Mouse (Mus musculus) liver, embryonic 12.5 days (tissue): ENCODE data around the gene Smurf2. TPM values are rescaled to one million over a fixed set of nuclear protein-coding genes. Genes with fewer than 3 reads are reported as not detected.
"Not testable (repeated sequence)": the region's sequence is repeated elsewhere in the genome, so short reads cannot be mapped to it uniquely, and the experiment has no call there.

Source experiments
- ATAC-seq: fragments of 200-750 bp; cut with Nextera tagmentation; 2 replicates; pipeline ENCODE4 v1.8.0; 2017; ENCODE audit warnings: moderate number of reproducible peaks, mild to moderate bottlenecking, moderate library complexity
- H3K27ac ChIP-seq: fragments of 300-500 bp; sonication (generic); 2 replicates; pipeline ENCODE4 v1.5.1; 2016; ENCODE audit warnings: mild to moderate bottlenecking
- H3K27me3 ChIP-seq: fragments of 300-500 bp; sonication (generic); replicated peaks from 2 replicates; pipeline ENCODE4 v1.6.1; 2016; ENCODE audit warnings: mild to moderate bottlenecking, moderate library complexity
- H3K36me3 ChIP-seq: fragments of 300-500 bp; sonication (generic); 2 replicates; pipeline ENCODE4 v1.6.1; 2016; ENCODE audit warnings: mild to moderate bottlenecking, moderate library complexity
- H3K4me1 ChIP-seq: fragments of 300-500 bp; sonication (generic); 2 replicates; pipeline ENCODE4 v1.6.1; 2016
- H3K4me2 ChIP-seq: fragments of 300-500 bp; sonication (generic); 2 replicates; pipeline ENCODE4 v1.6.1; 2016; ENCODE audit warnings: mild to moderate bottlenecking, moderate library complexity
- H3K4me3 ChIP-seq: fragments of 300-500 bp; sonication (generic); 2 replicates; pipeline ENCODE4 v1.5.1; 2016; ENCODE audit warnings: mild to moderate bottlenecking, moderate library complexity
- H3K9ac ChIP-seq: fragments of 300-500 bp; sonication (generic); 2 replicates; pipeline ENCODE4 v1.6.1; 2016; ENCODE audit warnings: mild to moderate bottlenecking, moderate library complexity
- H3K9me3 ChIP-seq: fragments of 300-500 bp; sonication (generic); replicated peaks from 2 replicates; pipeline ENCODE4 v1.6.1; 2016; ENCODE audit warnings: mild to moderate bottlenecking, moderate library complexity
- WGBS: fragments of 180-500 bp; shearing (Covaris S2); methylation state at CpG from one replicate; pipeline ENCODE4 v1.1.7; 2016; ENCODE audit not compliant: insufficient replicate concordance; 5-methylcytosine and 5-hydroxymethylcytosine counted together
- polyA plus RNA-seq: library from polyadenylated mRNA; unstranded; fragments of >200 nt; fragmentation: Nextera tagmentation; extraction: Ambion mirVana; gene quantifications from 2 replicates; pipeline ENCODE4 v1.2.1, GENCODE M21; 2016

The Smurf2 gene
- polyA plus RNA-seq, 1 experiment from 2014 or later, result 5.1 TPM

- H3K27me3 ChIP-seq, result no peaks in the 10 kb centered on the region
Measured at GRCm38 (mm10) chr11:106820252-106820651, 100.3 kb downstream of the Smurf2 start.

GRCm38 (mm10) chr11:106819595-106819994 is 100.9 kb downstream of the Smurf2 start:
- Histone ChIP-seq H3K9me3 (no peaks in the 10 kb centered on the region), H3K4me1 (no peaks in the 10 kb centered on the region), H3K4me3 (no peak overlapping the region), H3K27ac (no peak overlapping the region; the same call in 1 of the 2 replicates), H3K36me3 (peaks cover 89% of the 10 kb centered on the region), H3K9ac (no peak overlapping the region), H3K27me3 (no peaks in the 10 kb centered on the region), H3K4me2 (no peak overlapping the region)
- ATAC-seq, result no peak
- 72% methylated on average over 9 of the region's 9 CpGs for WGBS

More at GRCm38 (mm10) chr11:106820252-106820651, 100.3 kb downstream of the Smurf2 start:
- H3K9me3 ChIP-seq, result no peaks in the 10 kb centered on the region
- no peak overlapping the region for H3K9ac ChIP-seq
- H3K4me2 ChIP-seq, result no peak overlapping the region
- H3K4me1 ChIP-seq, result no peaks in the 10 kb centered on the region
- H3K27ac ChIP-seq, result no peak overlapping the region
- H3K36me3 ChIP-seq, result peaks cover 84% of the 10 kb centered on the region
- H3K4me3 ChIP-seq, result no peak overlapping the region
- 82% methylated on average over 6 of the region's 6 CpGs for WGBS
- no peak for ATAC-seq

GRCm38 (mm10) chr11:106818341-106818740 is 102.2 kb downstream of the Smurf2 start:
- Histone ChIP-seq H3K27me3 (no peaks in the 10 kb centered on the region), H3K27ac (no peak overlapping the region), H3K9ac (no peak overlapping the region), H3K36me3 (peaks cover 92% of the 10 kb centered on the region), H3K9me3 (no peaks in the 10 kb centered on the region), H3K4me3 (no peak overlapping the region), H3K4me1 (no peaks in the 10 kb centered on the region), H3K4me2 (no peak overlapping the region)
- WGBS, result 87% methylated on average over 9 of the region's 9 CpGs
- ATAC-seq, result no peak

GRCm38 (mm10) chr11:106817808-106818207 is 102.7 kb downstream of the Smurf2 start:
- Histone ChIP-seq H3K36me3 (peaks cover 93% of the 10 kb centered on the region), H3K4me2 (no peak overlapping the region), H3K27ac (no peak overlapping the region), H3K4me1 (no peaks in the 10 kb centered on the region), H3K27me3 (no peaks in the 10 kb centered on the region), H3K4me3 (no peak overlapping the region), H3K9me3 (no peaks in the 10 kb centered on the region), H3K9ac (no peak overlapping the region)
- 86% methylated on average over 6 of the region's 6 CpGs for WGBS
- no peak for ATAC-seq

GRCm38 (mm10) chr11:106817156-106817555 is 103.4 kb downstream of the Smurf2 start:
- Histone ChIP-seq H3K27ac (no peak overlapping the region), H3K9ac (no peak overlapping the region), H3K4me1 (no peaks in the 10 kb centered on the region), H3K4me3 (no peak overlapping the region), H3K4me2 (no peak overlapping the region), H3K36me3 (peaks cover 93% of the 10 kb centered on the region), H3K27me3 (no peaks in the 10 kb centered on the region), H3K9me3 (no peaks in the 10 kb centered on the region)
- 84% methylated on average over 3 of the region's 3 CpGs for WGBS
- no peak for ATAC-seq

GRCm38 (mm10) chr11:106816316-106816715 is 104.2 kb downstream of the Smurf2 start:
- WGBS, result 79% methylated on average over 7 of the region's 7 CpGs
- H3K4me3 ChIP-seq, result no peak overlapping the region
- no peak for ATAC-seq
- no peaks in the 10 kb centered on the region for H3K4me1 ChIP-seq
- H3K27me3 ChIP-seq, result no peaks in the 10 kb centered on the region
- H3K9ac ChIP-seq, result no peak overlapping the region
- no peak overlapping the region for H3K4me2 ChIP-seq
- H3K9me3 ChIP-seq, result no peaks in the 10 kb centered on the region
- peaks cover 97% of the 10 kb centered on the region for H3K36me3 ChIP-seq
- H3K27ac ChIP-seq, result no peak overlapping the region

GRCm38 (mm10) chr11:106815761-106816160 is 104.8 kb downstream of the Smurf2 start:
- Histone ChIP-seq H3K4me1 (no peaks in the 10 kb centered on the region), H3K4me2 (no peak overlapping the region), H3K27me3 (no peaks in the 10 kb centered on the region), H3K9ac (no peak overlapping the region), H3K4me3 (no peak overlapping the region), H3K9me3 (no peaks in the 10 kb centered on the region), H3K27ac (no peak overlapping the region), H3K36me3 (peaks cover 98% of the 10 kb centered on the region)
- 76% methylated on average over 2 of the region's 2 CpGs for WGBS
- ATAC-seq, result no peak

GRCm38 (mm10) chr11:106815331-106815730 is 105.2 kb downstream of the Smurf2 start:
- no peak for ATAC-seq
- no peak overlapping the region for H3K4me2 ChIP-seq
- no peak overlapping the region for H3K27ac ChIP-seq
- 84% methylated on average over 2 of the region's 2 CpGs for WGBS
- H3K36me3 ChIP-seq, result peaks cover 98% of the 10 kb centered on the region
- no peak overlapping the region for H3K4me3 ChIP-seq
- H3K4me1 ChIP-seq, result no peaks in the 10 kb centered on the region
- H3K27me3 ChIP-seq, result no peaks in the 10 kb centered on the region
- H3K9ac ChIP-seq, result no peak overlapping the region
- H3K9me3 ChIP-seq, result no peaks in the 10 kb centered on the region

- peaks cover 100% of the 10 kb centered on the region for H3K36me3 ChIP-seq
- WGBS, result 80% methylated on average over 14 of the region's 14 CpGs
Measured at GRCm38 (mm10) chr11:106814601-106815320, 105.8 kb downstream of the Smurf2 start.

GRCm38 (mm10) chr11:106812410-106813136 is 107.9 kb downstream of the Smurf2 start:
- no peak for ATAC-seq
- no peak overlapping the region for H3K9ac ChIP-seq
- H3K36me3 ChIP-seq, result peaks cover 96% of the 10 kb centered on the region
- no peaks in the 10 kb centered on the region for H3K4me1 ChIP-seq
- no peak overlapping the region for H3K27ac ChIP-seq
- H3K4me2 ChIP-seq, result no peak overlapping the region
- H3K4me3 ChIP-seq, result no peak overlapping the region
- 81% methylated on average over 7 of the region's 7 CpGs for WGBS
- H3K9me3 ChIP-seq, result no peaks in the 10 kb centered on the region
- no peaks in the 10 kb centered on the region for H3K27me3 ChIP-seq

More at GRCm38 (mm10) chr11:106814601-106815320, 105.8 kb downstream of the Smurf2 start:
- Histone ChIP-seq H3K4me3 (no peak overlapping the region), H3K27me3 (no peaks in the 10 kb centered on the region), H3K4me2 (no peak overlapping the region), H3K9ac (no peak overlapping the region), H3K4me1 (no peaks in the 10 kb centered on the region), H3K9me3 (no peaks in the 10 kb centered on the region), H3K27ac (no peak overlapping the region)
- no peak for ATAC-seq

- not testable (repeated sequence) for H3K4me1 ChIP-seq, H3K9me3 ChIP-seq, H3K9ac ChIP-seq, ATAC-seq, H3K4me3 ChIP-seq, H3K27ac ChIP-seq, H3K4me2 ChIP-seq, H3K27me3 ChIP-seq
- 75% methylated on average over 1 of the region's 1 CpGs for WGBS
- peaks cover 84% of the 10 kb centered on the region for H3K36me3 ChIP-seq
Measured at GRCm38 (mm10) chr11:106807442-106807841, 113.1 kb downstream of the Smurf2 start.

- Histone ChIP-seq H3K27ac (no peak overlapping the region), H3K27me3 (no peaks in the 10 kb centered on the region), H3K4me3 (no peak overlapping the region), H3K36me3 (peaks cover 89% of the 10 kb centered on the region), H3K4me2 (no peak overlapping the region), H3K9me3 (0 out of 2 replicates have a peak, but pooled peaks cover 4% of the 10 kb centered on the region), H3K4me1 (no peaks in the 10 kb centered on the region), H3K9ac (no peak overlapping the region)
- no peak for ATAC-seq
- WGBS, result 79% methylated on average over 10 of the region's 10 CpGs
Measured at GRCm38 (mm10) chr11:106802069-106802627, 118.4 kb downstream of the Smurf2 start.
